Mouse (Mus musculus) ES-Bruce4 (cell line): ENCODE data around the gene Slc9a9.

ENCODE experiments used
- CTCF ChIP-seq: IDR thresholded peaks from one replicate; pipeline ENCODE4 v1.8.1; 2011; ENCODE audit warnings: low read depth, low read length
- EP300 ChIP-seq: IDR thresholded peaks from 2 replicates; pipeline ENCODE4 v1.6.1; 2011; ENCODE audit warnings: low read depth, low read length; ENCODE audit not compliant: insufficient read depth
- POLR2A ChIP-seq: IDR thresholded peaks from one replicate; pipeline ENCODE4 v1.8.1; 2011; ENCODE audit warnings: low read length; ENCODE audit not compliant: insufficient read depth

DNA sequence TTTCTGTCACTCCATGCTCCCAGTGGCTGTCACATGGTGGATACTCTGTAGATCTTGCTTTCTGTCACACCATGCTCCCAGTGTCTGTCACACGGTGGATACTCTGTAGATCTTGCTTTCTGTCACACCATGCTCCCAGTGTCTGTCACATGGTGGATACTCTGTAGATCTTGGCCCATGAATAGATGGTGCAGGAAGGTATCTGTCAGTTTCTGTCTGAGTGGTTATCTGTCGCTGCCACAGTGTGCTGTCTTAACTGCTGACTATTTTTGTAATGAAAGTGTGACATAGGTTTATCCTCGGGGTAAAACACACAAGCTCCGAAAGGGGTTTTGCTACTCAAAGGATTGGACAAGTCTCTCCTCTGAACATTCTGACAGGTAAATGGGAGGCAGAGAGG lies 24.5 kb downstream of the Slc9a9 start:
- TF ChIP-seq CTCF = no peak
- TF ChIP-seq POLR2A = no peak
- TF ChIP-seq EP300 = no peak
